Mouse (Mus musculus): ENCODE data around the gene Hist1h4b.

Gene Hist1h4b

GRCm38 (mm10) chr13:23804532-23804931 is 47.7 kb downstream of the Hist1h4b start:
- no peak for DNase-seq (ENCODE audit: low spot score)

GRCm38 (mm10) chr13:23806422-23807052 is 49.7 kb downstream of the Hist1h4b start, which contains the start of gene Slc17a2:
Gene Slc17a2, plus strand, starts transcription at chr13:23806993.
- no peak for DNase-seq (ENCODE audit: low spot score)

Measured in layer of hippocampus, adult 11-12 months (tissue).